Mouse (Mus musculus): ENCODE measurements around the gene Gm12166. TPM values are rescaled to one million over a fixed set of nuclear protein-coding genes. Genes with fewer than 3 reads are reported as not detected.

Gm12166 gene
- polyA plus RNA-seq, 1 experiment from 2014 or later: 6.1 TPM

DNA sequence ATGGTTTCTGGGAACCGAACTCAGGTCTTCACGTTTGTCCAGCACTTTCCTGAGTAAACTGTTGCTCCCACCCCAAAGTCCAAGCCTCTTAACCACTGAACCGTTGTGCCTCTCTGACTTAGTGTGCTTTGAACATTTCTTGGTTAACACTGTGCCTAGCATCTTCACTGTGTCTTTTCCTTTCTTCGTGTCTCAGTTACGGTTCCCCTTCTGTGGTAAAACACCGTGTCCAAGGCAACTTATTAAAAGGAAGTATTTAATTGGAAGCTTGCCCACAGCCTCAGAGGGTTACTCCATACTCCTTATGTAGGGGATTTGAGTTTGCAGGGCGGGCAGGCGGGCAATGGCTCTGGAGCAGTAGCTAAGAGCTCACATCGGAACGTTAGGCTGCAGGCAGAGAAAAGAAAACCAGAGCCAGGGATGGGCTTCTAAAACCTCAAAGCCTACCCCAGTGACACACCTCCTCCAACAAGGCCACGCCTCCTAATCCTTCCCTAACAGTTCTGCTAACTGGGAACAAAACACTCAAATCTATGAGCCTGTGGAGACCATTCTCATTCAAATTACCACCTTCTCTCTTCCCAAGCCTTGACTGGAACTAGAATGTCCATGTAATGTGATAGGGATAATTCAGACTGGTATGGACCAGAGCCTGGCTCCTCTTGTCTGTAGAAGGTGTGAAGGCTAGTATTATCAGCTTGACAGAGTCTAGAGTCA lies 24.5 kb upstream of the Gm12166 start:
- H3K4me1 ChIP-seq (ENCODE audit: control insufficient read depth, insufficient read depth, low read length): no peaks in the 10 kb centered on the region; the same call in 1 of the 2 replicates
- no peaks in the 10 kb centered on the region for H3K27me3 ChIP-seq (ENCODE audit: control insufficient read depth, insufficient read depth, low read length)
- no peak for ATAC-seq (ENCODE audit: low read depth)
- H3K4me2 ChIP-seq (ENCODE audit: low read depth, low read length): no peak overlapping the region
- H3K36me3 ChIP-seq (ENCODE audit: control insufficient read depth, insufficient read depth, low read length): no peaks in the 10 kb centered on the region; the same call in 1 of the 2 replicates
- H3K9ac ChIP-seq (replicated peaks; ENCODE audit: low read depth, low read length): no peak overlapping the region
- no peak overlapping the region for H3K4me3 ChIP-seq (ENCODE audit: low read depth, low read length)
- no peaks in the 10 kb centered on the region for H3K9me3 ChIP-seq (ENCODE audit: control insufficient read depth, low read length)
- 93% methylated on average over 11 of the region's 11 CpGs for WGBS
- H3K27ac ChIP-seq (ENCODE audit: low read depth, low read length): no peak overlapping the region

DNA sequence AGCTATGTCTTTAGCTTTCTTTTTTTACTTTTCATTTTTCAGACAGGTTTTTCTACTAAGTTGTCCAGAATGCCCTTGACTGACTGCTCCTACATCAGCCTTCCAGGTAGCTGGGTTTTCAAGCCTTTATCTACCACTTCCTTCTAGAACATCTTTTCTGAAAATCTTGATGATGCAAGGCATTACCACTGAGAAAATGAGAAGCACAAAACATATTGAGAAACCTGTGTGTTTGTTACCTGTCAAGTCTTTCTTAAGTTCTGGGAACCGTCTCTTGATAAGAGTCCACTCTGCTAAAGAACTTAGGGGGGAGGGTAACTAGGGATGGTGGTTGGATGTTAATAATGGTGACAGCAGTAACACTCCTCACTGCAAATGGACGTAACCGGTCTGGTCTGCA lies 23.4 kb upstream of the Gm12166 start:
- ATAC-seq (ENCODE audit: low read depth): no peak
- H3K27me3 ChIP-seq (ENCODE audit: control insufficient read depth, insufficient read depth, low read length): no peaks in the 10 kb centered on the region
- H3K27ac ChIP-seq (ENCODE audit: low read depth, low read length): no peak overlapping the region
- H3K4me2 ChIP-seq (ENCODE audit: low read depth, low read length): no peak overlapping the region
- H3K9me3 ChIP-seq (ENCODE audit: control insufficient read depth, low read length): no peaks in the 10 kb centered on the region
- no peak overlapping the region for H3K4me3 ChIP-seq (ENCODE audit: low read depth, low read length)
- H3K9ac ChIP-seq (replicated peaks; ENCODE audit: low read depth, low read length): no peak overlapping the region
- no peaks in the 10 kb centered on the region; the same call in 1 of the 2 replicates for H3K36me3 ChIP-seq (ENCODE audit: control insufficient read depth, insufficient read depth, low read length)
- 90% methylated on average over 3 of the region's 3 CpGs for WGBS
- H3K4me1 ChIP-seq (ENCODE audit: control insufficient read depth, insufficient read depth, low read length): no peaks in the 10 kb centered on the region; the same call in 1 of the 2 replicates

DNA sequence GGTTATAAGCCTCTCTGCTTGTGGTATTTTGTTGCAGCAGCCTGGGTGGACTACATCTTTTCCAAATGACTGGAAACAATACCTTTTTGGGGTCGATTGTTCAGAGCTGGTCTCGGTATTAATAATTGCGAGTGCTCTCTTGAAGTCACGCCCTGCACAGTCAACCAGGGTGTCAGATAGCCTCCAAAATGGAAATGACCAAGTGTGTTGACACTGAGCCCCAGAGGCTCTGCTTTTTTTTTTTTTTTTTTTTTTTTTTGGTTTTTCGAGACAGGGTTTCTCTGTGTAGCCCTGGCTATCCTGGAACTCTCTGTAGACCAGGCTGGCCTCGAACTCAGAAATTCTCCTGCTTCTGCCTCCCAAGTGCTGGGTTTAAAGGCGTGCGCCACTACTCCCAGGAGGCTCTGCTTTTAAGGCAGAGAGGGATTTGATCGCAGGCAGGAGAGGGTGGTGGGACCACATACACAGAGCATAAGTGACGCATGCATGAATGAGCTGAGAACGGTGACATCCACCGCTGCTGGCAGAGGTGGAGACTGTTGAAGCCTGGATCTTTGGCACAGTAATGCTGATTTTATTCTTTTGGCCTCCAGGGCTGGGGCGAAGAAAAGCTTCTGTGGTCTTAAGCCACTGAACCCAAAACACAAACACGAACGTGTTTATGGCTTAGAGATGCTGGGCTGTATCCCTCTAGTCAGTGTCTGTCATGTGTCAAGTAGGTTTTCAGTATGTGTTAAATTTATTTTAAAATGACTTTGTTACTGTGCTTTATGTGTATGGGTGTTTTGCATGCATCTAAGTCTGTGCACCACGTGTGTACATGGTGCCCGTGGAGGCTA lies 21.9 kb upstream of the Gm12166 start:
- H3K4me2 ChIP-seq (ENCODE audit: low read depth, low read length): no peak overlapping the region
- 86% methylated on average over 17 of the region's 17 CpGs for WGBS
- H3K27me3 ChIP-seq (ENCODE audit: control insufficient read depth, insufficient read depth, low read length): no peaks in the 10 kb centered on the region
- no peaks in the 10 kb centered on the region for H3K9me3 ChIP-seq (ENCODE audit: control insufficient read depth, low read length)
- no peaks in the 10 kb centered on the region; the same call in 1 of the 2 replicates for H3K4me1 ChIP-seq (ENCODE audit: control insufficient read depth, insufficient read depth, low read length)
- ATAC-seq (ENCODE audit: low read depth): no peak
- H3K4me3 ChIP-seq (ENCODE audit: low read depth, low read length): no peak overlapping the region
- no peak overlapping the region for H3K27ac ChIP-seq (ENCODE audit: low read depth, low read length)
- no peak overlapping the region for H3K9ac ChIP-seq (replicated peaks; ENCODE audit: low read depth, low read length)
- no peaks in the 10 kb centered on the region; the same call in 1 of the 2 replicates for H3K36me3 ChIP-seq (ENCODE audit: control insufficient read depth, insufficient read depth, low read length)

DNA sequence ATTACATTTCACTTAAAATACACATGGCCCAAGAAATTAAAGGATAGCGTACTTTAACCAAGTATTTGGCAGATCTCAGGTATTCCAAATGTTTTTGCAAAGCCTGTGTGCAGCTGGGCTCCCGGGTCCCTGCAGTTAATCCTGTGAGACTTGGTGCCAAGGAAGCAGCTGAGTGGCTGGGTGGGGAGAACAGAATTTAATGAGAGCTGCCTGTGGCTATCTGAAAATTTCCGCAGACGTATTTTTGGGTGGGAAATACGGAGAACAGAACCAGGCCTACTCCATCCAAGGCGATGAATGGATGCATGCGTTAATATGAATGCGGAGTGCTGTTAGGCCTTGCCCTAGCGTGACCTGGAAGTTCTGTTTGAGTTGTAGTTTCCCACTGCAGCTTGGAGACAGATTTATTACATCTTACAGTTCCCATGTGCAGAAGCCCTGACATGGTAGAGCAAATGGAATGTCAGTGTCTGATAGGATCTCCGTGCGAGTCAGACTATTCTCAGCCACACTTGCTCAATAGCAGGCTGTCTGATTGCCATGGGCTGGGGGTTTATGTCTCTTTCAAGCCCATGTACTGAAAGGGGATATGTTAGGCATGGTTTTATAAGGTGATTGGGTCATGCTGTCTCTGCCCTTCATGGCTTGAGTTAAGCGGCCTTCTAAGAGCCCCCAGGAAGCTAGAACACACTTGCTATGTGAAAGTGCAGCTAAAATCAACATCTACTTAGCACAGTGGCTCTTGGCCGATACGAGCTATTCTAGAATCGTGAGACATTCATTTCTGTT lies 21.1 kb upstream of the Gm12166 start:
- Histone ChIP-seq H3K4me1 (ENCODE audit: control insufficient read depth, insufficient read depth, low read length) (no peaks in the 10 kb centered on the region; the same call in 1 of the 2 replicates), H3K27ac (ENCODE audit: low read depth, low read length) (no peak overlapping the region), H3K4me2 (ENCODE audit: low read depth, low read length) (no peak overlapping the region), H3K9ac (replicated peaks; ENCODE audit: low read depth, low read length) (no peak overlapping the region), H3K27me3 (ENCODE audit: control insufficient read depth, insufficient read depth, low read length) (no peaks in the 10 kb centered on the region), H3K36me3 (ENCODE audit: control insufficient read depth, insufficient read depth, low read length) (no peaks in the 10 kb centered on the region), H3K4me3 (ENCODE audit: low read depth, low read length) (no peak overlapping the region), H3K9me3 (ENCODE audit: control insufficient read depth, low read length) (no peaks in the 10 kb centered on the region)
- WGBS: 59% methylated on average over 15 of the region's 15 CpGs
- no peak for ATAC-seq (ENCODE audit: low read depth)

DNA sequence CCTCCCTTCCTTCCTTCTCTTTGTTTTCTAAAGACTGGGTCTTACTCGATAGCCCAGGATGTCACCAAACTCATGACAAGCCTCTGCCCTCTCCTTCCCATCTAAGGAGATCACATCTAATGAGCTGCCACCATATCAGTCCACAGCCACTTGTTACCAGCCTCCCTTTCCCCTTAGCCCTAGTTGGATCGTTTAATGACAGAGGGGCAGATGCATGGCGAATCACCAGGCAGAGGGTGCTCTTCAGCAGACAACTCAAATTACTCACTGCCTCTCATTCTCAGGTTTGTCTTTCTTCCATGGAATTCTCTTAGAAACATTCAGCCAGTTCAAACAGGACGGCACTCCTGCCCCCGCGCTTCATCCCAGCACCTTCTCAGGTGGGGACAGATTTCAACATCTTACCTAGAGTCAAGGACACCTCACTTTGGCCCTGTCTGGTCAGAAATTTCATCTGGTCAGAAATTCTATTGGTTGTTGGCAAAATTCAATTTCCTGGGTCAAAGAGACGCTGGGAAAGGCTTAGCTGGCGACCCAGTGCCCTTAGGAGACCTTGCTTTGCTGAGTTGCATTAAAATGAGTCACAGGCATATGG lies 20.4 kb upstream of the Gm12166 start:
- ATAC-seq (ENCODE audit: low read depth): no peak
- Histone ChIP-seq H3K36me3 (ENCODE audit: control insufficient read depth, insufficient read depth, low read length) (no peaks in the 10 kb centered on the region), H3K9me3 (ENCODE audit: control insufficient read depth, low read length) (no peaks in the 10 kb centered on the region), H3K4me2 (ENCODE audit: low read depth, low read length) (no peak overlapping the region), H3K9ac (replicated peaks; ENCODE audit: low read depth, low read length) (no peak overlapping the region), H3K27ac (ENCODE audit: low read depth, low read length) (no peak overlapping the region), H3K4me3 (ENCODE audit: low read depth, low read length) (no peak overlapping the region), H3K27me3 (ENCODE audit: control insufficient read depth, insufficient read depth, low read length) (no peaks in the 10 kb centered on the region), H3K4me1 (ENCODE audit: control insufficient read depth, insufficient read depth, low read length) (no peaks in the 10 kb centered on the region; the same call in 1 of the 2 replicates)
- WGBS: 68% methylated on average over 8 of the region's 8 CpGs

DNA sequence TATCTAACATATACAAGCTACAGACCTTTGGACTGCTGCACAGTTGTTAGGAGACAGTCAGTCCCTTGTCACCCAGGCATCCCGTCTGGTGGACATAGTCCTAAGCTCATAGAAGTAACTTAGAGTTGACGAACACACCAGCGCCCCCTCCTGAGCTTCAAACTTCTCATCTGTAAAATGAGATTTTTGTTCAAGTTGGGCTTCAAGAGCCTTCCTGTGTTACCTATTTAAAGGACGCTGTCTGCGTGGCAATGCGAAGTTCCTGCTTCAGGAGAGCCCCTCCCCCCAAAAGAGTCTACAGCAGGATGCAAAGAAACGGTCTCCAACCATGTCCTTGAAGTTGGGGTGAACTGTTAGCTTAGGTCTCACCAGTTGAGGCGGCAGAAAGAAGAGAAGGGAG lies 18.7 kb upstream of the Gm12166 start:
- Histone ChIP-seq H3K36me3 (ENCODE audit: control insufficient read depth, insufficient read depth, low read length) (no peaks in the 10 kb centered on the region), H3K27ac (ENCODE audit: low read depth, low read length) (no peak overlapping the region), H3K4me2 (ENCODE audit: low read depth, low read length) (no peak overlapping the region), H3K9ac (replicated peaks; ENCODE audit: low read depth, low read length) (no peak overlapping the region), H3K4me1 (ENCODE audit: control insufficient read depth, insufficient read depth, low read length) (no peaks in the 10 kb centered on the region; the same call in 1 of the 2 replicates), H3K9me3 (ENCODE audit: control insufficient read depth, low read length) (no peaks in the 10 kb centered on the region), H3K4me3 (ENCODE audit: low read depth, low read length) (no peak overlapping the region), H3K27me3 (ENCODE audit: control insufficient read depth, insufficient read depth, low read length) (no peaks in the 10 kb centered on the region)
- ATAC-seq (ENCODE audit: low read depth): no peak
- 77% methylated on average over 8 of the region's 8 CpGs for WGBS

DNA sequence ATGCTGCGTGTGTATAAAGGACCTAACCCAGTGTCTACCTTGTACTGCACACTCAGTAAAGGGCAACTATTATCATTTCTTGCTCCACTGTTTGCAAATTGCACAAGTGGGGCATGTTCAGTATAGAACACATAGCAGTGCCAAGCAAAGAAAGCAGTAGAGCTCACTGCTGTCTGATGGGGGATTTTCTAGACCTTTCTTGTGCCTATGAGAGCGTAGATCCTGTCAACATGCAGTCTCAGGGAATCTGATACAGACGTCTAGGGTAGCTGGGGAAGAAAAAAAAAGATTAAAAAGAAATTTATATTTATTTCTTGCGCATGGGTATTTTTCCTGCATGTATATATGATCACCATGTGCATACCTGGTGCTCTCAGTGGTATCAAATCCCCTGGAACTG lies 18.0 kb upstream of the Gm12166 start:
- 88% methylated on average over 4 of the region's 4 CpGs for WGBS
- Histone ChIP-seq H3K9ac (replicated peaks; ENCODE audit: low read depth, low read length) (no peak overlapping the region), H3K27ac (ENCODE audit: low read depth, low read length) (no peak overlapping the region), H3K9me3 (ENCODE audit: control insufficient read depth, low read length) (no peaks in the 10 kb centered on the region), H3K4me1 (ENCODE audit: control insufficient read depth, insufficient read depth, low read length) (peaks cover under 1% of the 10 kb centered on the region), H3K36me3 (ENCODE audit: control insufficient read depth, insufficient read depth, low read length) (0 out of 2 replicates have a peak, but pooled peaks cover under 1% of the 10 kb centered on the region), H3K27me3 (ENCODE audit: control insufficient read depth, insufficient read depth, low read length) (no peaks in the 10 kb centered on the region), H3K4me3 (ENCODE audit: low read depth, low read length) (no peak overlapping the region), H3K4me2 (ENCODE audit: low read depth, low read length) (no peak overlapping the region)
- ATAC-seq (ENCODE audit: low read depth): no peak

DNA sequence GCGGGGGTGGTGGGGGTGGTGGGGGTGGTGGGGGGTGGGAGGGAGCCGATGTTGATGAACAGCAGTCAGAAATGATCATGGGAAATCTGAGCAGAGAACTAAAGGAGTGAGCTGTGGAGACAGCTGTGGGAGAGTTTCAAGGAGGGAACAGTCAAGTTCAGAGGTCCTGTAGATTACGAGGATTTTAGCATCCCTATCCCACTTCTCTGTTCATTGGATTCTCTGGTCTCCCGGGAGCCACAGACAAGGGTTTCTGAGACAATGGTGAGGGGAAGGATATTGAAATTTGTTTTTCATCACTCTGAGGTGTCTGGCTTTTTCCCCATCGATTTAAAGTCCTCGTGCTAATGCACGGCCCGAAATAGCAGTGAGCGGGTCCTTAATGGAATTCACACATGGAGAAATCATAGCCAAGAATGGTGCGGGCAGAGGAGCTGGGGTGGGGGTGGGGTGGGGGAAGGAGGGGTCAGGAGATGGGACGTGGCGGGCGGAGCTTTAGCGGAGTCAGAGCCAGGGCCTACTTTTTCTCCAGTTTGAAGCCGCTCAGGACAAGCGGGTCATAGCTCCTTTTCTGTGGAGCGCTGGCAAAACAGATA lies 17.4 kb upstream of the Gm12166 start:
- no peaks in the 10 kb centered on the region for H3K9me3 ChIP-seq (ENCODE audit: control insufficient read depth, low read length)

More for the DNA sequence above, 17.4 kb upstream of the Gm12166 start:
- peaks cover 3% of the 10 kb centered on the region; the same call in 1 of the 2 replicates for H3K36me3 ChIP-seq (ENCODE audit: control insufficient read depth, insufficient read depth, low read length)
- 33% methylated on average over 16 of the region's 17 CpGs for WGBS
- H3K4me1 ChIP-seq (ENCODE audit: control insufficient read depth, insufficient read depth, low read length): peaks cover 7% of the 10 kb centered on the region
- no peak overlapping the region for H3K9ac ChIP-seq (replicated peaks; ENCODE audit: low read depth, low read length)
- ATAC-seq (ENCODE audit: low read depth): no peak
- H3K27me3 ChIP-seq (ENCODE audit: control insufficient read depth, insufficient read depth, low read length): no peaks in the 10 kb centered on the region
- no peak overlapping the region for H3K4me2 ChIP-seq (ENCODE audit: low read depth, low read length)
- H3K4me3 ChIP-seq (ENCODE audit: low read depth, low read length): no peak overlapping the region
- no peak overlapping the region for H3K27ac ChIP-seq (ENCODE audit: low read depth, low read length)
